Mouse (Mus musculus): Measurements from ENCODE around the gene Slc20a1.

DNA sequence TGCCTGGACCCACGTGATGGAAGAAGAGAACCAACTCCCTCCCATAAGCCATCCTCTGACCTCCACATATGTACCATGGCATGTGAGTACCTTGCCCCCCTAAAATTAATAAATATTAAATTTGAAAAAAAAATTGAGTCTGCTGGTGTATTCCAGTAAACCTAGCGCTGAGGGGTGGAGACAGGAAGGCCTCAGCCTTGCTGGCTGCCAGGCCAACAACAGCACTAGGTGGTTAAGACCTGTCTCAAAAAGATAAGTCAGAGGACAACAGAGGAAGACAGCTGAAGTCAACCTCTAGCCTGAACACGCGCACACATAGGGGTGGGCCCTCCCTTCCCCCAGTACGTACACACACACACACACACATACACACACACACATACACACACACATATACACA is 16.2 kb downstream of the Slc20a1 start:
- TF ChIP-seq CTCF (conservative IDR thresholded peaks at IDR 0.05; ENCODE audit: low read length) (no peak), POU5F1 (IDR thresholded peaks at IDR 0.05; ENCODE audit: borderline replicate concordance, low read length) (no peak)

Measured in E14TG2a.4 (cell line).